Mouse (Mus musculus) left cerebral cortex, adult 2 months (tissue): Measurements from ENCODE around the gene Pitx3. TPM values are rescaled to one million over a fixed set of nuclear protein-coding genes. Genes with fewer than 3 reads are reported as not detected.
"Not testable (repeated sequence)": the region's sequence is repeated elsewhere in the genome, so short reads cannot be mapped to it uniquely, and the experiment has no call there.

Experiments used
- DNase-seq, 2 experiments: peaks; one replicate each; pipeline ENCODE4 v3.0.0; 2021 to 2022; ENCODE audit warnings: low spot score in 2 of 2, mixed read lengths in 1 of 2; ENCODE audit errors: extremely low spot score in 1 of 2
- H3K27ac ChIP-seq: fragments of 200-600 bp; 2 replicates; pipeline ENCODE4 v1.8.1; 2022
- H3K4me3 ChIP-seq: fragments of 200-600 bp; 2 replicates; pipeline ENCODE4 v1.8.1; 2022
- CTCF ChIP-seq: fragments of 200-600 bp; IDR thresholded peaks from 2 replicates; pipeline ENCODE4 v1.8.1; 2022; ENCODE audit warnings: antibody characterized with exemption, mild to moderate bottlenecking, moderate library complexity
- intact Hi-C: fragments of 180-260 bp; cut with DNase I; formaldehyde crosslinking; loops from one replicate; pipeline ENCODE4 v1.15.1; 2025
- total RNA-seq, 2 experiments: library from RNA; stranded (reverse); gene quantifications; 2 replicates each; pipeline ENCODE4 v1.2.3; 2021

The Pitx3 gene
- total RNA-seq, 2 experiments from 2014 or later, result not detected

GRCm38 (mm10) chr19:46152127-46152803 lies 4.1 kb upstream of the Pitx3 start, which contains the start of gene Gbf1:
Gbf1 (plus strand) TSS chr19:46152509.
- H3K4me3 ChIP-seq, result peak within 1 kb of the TSS; percentile 99
- H3K27ac ChIP-seq, result peak within 1 kb of the TSS; percentile 60
- peak; percentile 90 to 94 for DNase-seq
- intact Hi-C loops, result no loop called here
- peak; percentile 41 for TF ChIP-seq CTCF

GRCm38 (mm10) chr19:46149091-46149490 lies 965 bp upstream of the Pitx3 start:
- no peak overlapping the region for H3K4me3 ChIP-seq

GRCm38 (mm10) chr19:46148372-46148760 lies 240 bp upstream of the Pitx3 start:
- intact Hi-C loops, result no loop called here
- TF ChIP-seq CTCF, result no peak
- peak overlapping the region; percentile 43 for H3K4me3 ChIP-seq
- no peak overlapping the region for H3K27ac ChIP-seq
- DNase-seq, result peak; percentile 19 to 54

More at GRCm38 (mm10) chr19:46149091-46149490, 965 bp upstream of the Pitx3 start:
- no peak overlapping the region for H3K27ac ChIP-seq
- no peak for DNase-seq
- intact Hi-C loops, result no loop called here
- no peak for TF ChIP-seq CTCF

- H3K27ac ChIP-seq, result no peak overlapping the region
- TF ChIP-seq CTCF, result no peak
- no peak for DNase-seq
- no peak overlapping the region for H3K4me3 ChIP-seq
- intact Hi-C loops, result no loop called here
Measured at GRCm38 (mm10) chr19:46141091-46141490, 7.0 kb downstream of the Pitx3 start.

- H3K27ac ChIP-seq, result no peak overlapping the region
- intact Hi-C loops, result no loop called here
- H3K4me3 ChIP-seq, result no peak overlapping the region
- no peak for TF ChIP-seq CTCF
- DNase-seq, result no peak
Measured at GRCm38 (mm10) chr19:46140324-46140723, 7.8 kb downstream of the Pitx3 start.

GRCm38 (mm10) chr19:46136639-46137580 lies 11.2 kb downstream of the Pitx3 start:
- H3K4me3 ChIP-seq, result peak overlapping the region; percentile 60
- DNase-seq, result peak; percentile 53 to 59
- peak; percentile 76 for TF ChIP-seq CTCF
- intact Hi-C loops, result no loop called here
- H3K27ac ChIP-seq, result no peak overlapping the region

- no peak overlapping the region for H3K27ac ChIP-seq
- DNase-seq, result peak; percentile 33 to 46
- peak; percentile 35 for TF ChIP-seq CTCF
- H3K4me3 ChIP-seq, result peak overlapping the region; percentile 60
- intact Hi-C loops, result loop anchor here (1.0 to 2.0 kb wide), 2 partner anchors 118 to 173 kb away; no protein-coding TSS in a partner anchor
Measured at GRCm38 (mm10) chr19:46135789-46136638, 12.1 kb downstream of the Pitx3 start.

- intact Hi-C loops, result loop anchor here (1.0 to 2.0 kb wide), 2 partner anchors 119 to 174 kb away; no protein-coding TSS in a partner anchor
- peak overlapping the region; percentile 60 for H3K4me3 ChIP-seq
- H3K27ac ChIP-seq, result no peak overlapping the region
- peak; percentile 89 to 93 for DNase-seq
- TF ChIP-seq CTCF, result peak; percentile 99
Measured at GRCm38 (mm10) chr19:46135297-46135696, 12.8 kb downstream of the Pitx3 start.

GRCm38 (mm10) chr19:46132577-46132976 lies 15.5 kb downstream of the Pitx3 start:
- Histone ChIP-seq H3K27ac (no peak overlapping the region), H3K4me3 (no peak overlapping the region)
- DNase-seq, result no peak
- no peak for TF ChIP-seq CTCF
- intact Hi-C loops, result no loop called here

- intact Hi-C loops, result no loop called here
- no peak for TF ChIP-seq CTCF
- DNase-seq, result no peak
- no peak within 1 kb of the TSS for H3K27ac ChIP-seq
- H3K4me3 ChIP-seq, result peak within 1 kb of the TSS; percentile 24; the same call in 1 of the 2 replicates
Measured at GRCm38 (mm10) chr19:46131694-46132525, 16.2 kb downstream of the Pitx3 start, which contains the start of gene Elovl3. Elovl3 (plus strand) TSS chr19:46131897.

- intact Hi-C loops, result no loop called here
- Histone ChIP-seq H3K27ac (no peak overlapping the region), H3K4me3 (no peak overlapping the region)
- TF ChIP-seq CTCF, result no peak
- DNase-seq, result no peak
Measured at GRCm38 (mm10) chr19:46131283-46131682, 16.8 kb downstream of the Pitx3 start.

GRCm38 (mm10) chr19:46129737-46130136 lies 18.4 kb downstream of the Pitx3 start:
- intact Hi-C loops, H3K27ac ChIP-seq, H3K4me3 ChIP-seq, DNase-seq: not testable (repeated sequence)
